Mouse (Mus musculus): ENCODE measurements around the gene Hspb11. TPM values are rescaled to one million over a fixed set of nuclear protein-coding genes. Genes with fewer than 3 reads are reported as not detected.

The Hspb11 gene
- polyA plus RNA-seq, 1 experiment from 2014 or later = 39.1 TPM

DNA sequence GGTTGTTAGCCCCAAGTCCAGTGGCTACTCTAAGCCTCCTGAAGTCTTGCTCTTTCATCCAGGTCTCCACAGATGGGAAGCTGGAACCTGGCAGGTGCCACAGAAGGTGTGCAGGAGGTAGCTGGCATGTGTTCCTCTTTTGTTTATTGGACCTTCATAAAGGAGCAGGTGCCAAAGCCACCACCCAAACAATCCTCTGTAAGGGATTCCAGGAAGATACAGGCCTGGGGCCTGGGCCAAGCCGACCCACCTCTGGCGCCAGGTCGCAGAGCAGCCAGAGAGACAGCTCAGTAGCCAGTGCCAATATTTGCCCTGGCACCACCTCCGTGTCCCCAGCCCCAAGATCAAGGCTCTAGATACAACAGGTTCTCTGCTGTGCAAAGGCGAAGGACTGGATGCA is 31.9 kb upstream of the Hspb11 start:
- H3K4me3 ChIP-seq (ENCODE audit: low read depth, low read length) = no peak overlapping the region
- WGBS = 90% methylated on average over 5 of the region's 5 CpGs
- no peaks in the 10 kb centered on the region for H3K36me3 ChIP-seq (ENCODE audit: control insufficient read depth, insufficient read depth, low read length)
- no peak for DNase-seq (ENCODE audit: low spot score)
- H3K27ac ChIP-seq (ENCODE audit: low read depth) = no peak overlapping the region
- no peak overlapping the region for H3K9ac ChIP-seq (ENCODE audit: low read length)
- H3K9me3 ChIP-seq (ENCODE audit: control insufficient read depth, low read length) = no peaks in the 10 kb centered on the region
- H3K4me2 ChIP-seq (ENCODE audit: low read length) = no peak overlapping the region
- no peaks in the 10 kb centered on the region for H3K4me1 ChIP-seq (replicated peaks; ENCODE audit: control insufficient read depth, insufficient read depth, low read length)
- no peak for ATAC-seq (replicated peaks; ENCODE audit: low FRiP score, low TSS enrichment, low read depth)
- no peaks in the 10 kb centered on the region for H3K27me3 ChIP-seq (replicated peaks; ENCODE audit: control insufficient read depth, insufficient read depth, low read length)

DNA sequence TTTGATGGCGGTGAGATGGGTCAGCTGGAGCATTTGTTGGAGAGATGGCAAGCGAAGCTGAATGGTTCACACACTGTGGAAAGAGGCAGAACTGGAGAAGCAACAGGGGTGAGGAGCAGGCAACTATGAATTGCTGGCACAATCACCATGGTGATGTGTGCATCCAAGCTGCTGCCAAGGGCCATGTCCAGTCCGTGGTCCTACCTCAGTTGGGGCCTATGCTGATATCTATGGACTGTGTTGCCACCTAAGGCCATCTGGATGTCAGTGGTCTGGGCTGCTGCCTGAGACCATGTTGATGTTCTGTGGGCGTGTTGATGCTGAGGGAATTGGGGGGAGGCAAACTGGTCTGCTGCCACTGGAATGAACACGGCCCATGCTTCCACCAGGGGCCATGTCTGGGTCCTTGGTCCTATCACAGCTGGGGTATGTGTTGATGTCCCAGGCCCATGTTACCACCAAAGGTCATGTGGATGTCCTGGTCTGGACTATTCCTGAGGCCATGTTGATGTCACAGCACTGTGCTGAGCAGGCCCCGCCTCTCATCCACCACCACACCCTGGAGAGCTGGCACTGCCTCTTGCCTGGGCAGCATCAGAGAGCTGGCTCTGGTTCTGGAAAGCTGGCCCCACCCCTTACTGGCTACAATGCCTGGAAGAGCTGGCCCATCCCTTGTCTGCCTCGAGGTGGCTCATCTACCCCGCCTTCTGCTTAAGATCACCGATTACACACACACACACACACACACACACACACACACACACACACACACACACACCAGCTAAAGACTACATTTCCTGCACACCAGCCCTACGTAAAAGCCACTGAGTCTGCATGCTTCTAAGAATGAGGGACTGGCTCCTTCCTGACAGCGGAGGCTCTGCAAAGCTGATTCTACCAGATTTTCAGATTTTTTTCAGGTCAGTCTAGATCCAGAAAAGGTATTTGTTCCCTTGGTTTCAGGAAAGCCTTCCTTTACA is 29.9 kb upstream of the Hspb11 start:
- Histone ChIP-seq H3K36me3 (ENCODE audit: control insufficient read depth, insufficient read depth, low read length) (no peaks in the 10 kb centered on the region), H3K27ac (ENCODE audit: low read depth) (no peak overlapping the region), H3K4me1 (replicated peaks; ENCODE audit: control insufficient read depth, insufficient read depth, low read length) (no peaks in the 10 kb centered on the region), H3K27me3 (replicated peaks; ENCODE audit: control insufficient read depth, insufficient read depth, low read length) (no peaks in the 10 kb centered on the region), H3K9ac (ENCODE audit: low read length) (no peak overlapping the region), H3K9me3 (ENCODE audit: control insufficient read depth, low read length) (no peaks in the 10 kb centered on the region), H3K4me3 (ENCODE audit: low read depth, low read length) (no peak overlapping the region), H3K4me2 (ENCODE audit: low read length) (no peak overlapping the region)
- ATAC-seq (replicated peaks; ENCODE audit: low FRiP score, low TSS enrichment, low read depth) (no peak; the same call in 1 of the 2 replicates), DNase-seq (ENCODE audit: low spot score) (no peak)
- WGBS = 72% methylated on average over 11 of the region's 11 CpGs

DNA sequence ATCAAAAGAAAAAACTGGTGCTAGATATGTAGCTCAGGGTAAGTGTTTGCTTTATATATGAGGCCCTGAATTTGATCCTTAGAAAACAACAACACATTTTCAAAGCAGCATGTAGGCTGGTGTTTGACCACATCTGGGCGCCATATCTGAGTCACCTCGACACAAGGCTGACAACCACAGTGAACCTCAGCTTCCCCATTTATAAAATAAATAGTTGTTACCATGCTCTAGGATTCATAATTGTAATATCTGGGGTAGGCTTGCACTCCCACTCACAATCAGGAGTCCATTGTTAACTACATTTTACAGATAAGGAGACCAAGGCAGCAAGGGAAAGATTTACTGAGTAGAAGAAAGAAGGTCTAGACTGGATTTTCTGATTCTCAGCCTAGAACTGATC is 27.1 kb upstream of the Hspb11 start:
- H3K27ac ChIP-seq (ENCODE audit: low read depth) = no peak overlapping the region
- H3K4me1 ChIP-seq (replicated peaks; ENCODE audit: control insufficient read depth, insufficient read depth, low read length) = no peaks in the 10 kb centered on the region
- H3K9me3 ChIP-seq (ENCODE audit: control insufficient read depth, low read length) = no peaks in the 10 kb centered on the region
- H3K9ac ChIP-seq (ENCODE audit: low read length) = no peak overlapping the region
- H3K36me3 ChIP-seq (ENCODE audit: control insufficient read depth, insufficient read depth, low read length) = peaks cover 4% of the 10 kb centered on the region; the same call in 1 of the 2 replicates
- no peak for DNase-seq (ENCODE audit: low spot score)
- no peak overlapping the region for H3K4me2 ChIP-seq (ENCODE audit: low read length)
- no peak for ATAC-seq (replicated peaks; ENCODE audit: low FRiP score, low TSS enrichment, low read depth)
- no peaks in the 10 kb centered on the region for H3K27me3 ChIP-seq (replicated peaks; ENCODE audit: control insufficient read depth, insufficient read depth, low read length)
- H3K4me3 ChIP-seq (ENCODE audit: low read depth, low read length) = no peak overlapping the region
- 78% methylated on average over 2 of the region's 2 CpGs for WGBS

DNA sequence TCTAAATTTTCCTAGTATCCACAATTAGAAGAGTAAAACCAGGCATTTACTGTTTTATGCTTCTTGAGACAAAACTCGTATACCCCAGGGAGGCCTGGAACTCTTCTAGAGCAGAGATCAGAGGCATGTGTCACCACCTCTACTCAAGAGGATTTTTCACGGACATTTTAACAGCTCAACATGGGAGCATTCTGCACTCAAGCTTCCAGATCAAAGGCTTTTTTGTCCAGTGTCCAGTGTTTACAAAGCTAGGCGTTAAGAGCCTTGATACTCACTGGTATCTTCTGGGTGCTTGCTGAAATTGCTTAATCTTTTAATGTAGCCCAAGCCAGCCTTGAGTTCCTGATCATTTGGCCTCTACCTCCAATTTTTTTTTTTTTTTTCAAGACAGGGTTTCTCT is 21.2 kb upstream of the Hspb11 start:
- H3K4me2 ChIP-seq (ENCODE audit: low read length) = no peak overlapping the region
- H3K27ac ChIP-seq (ENCODE audit: low read depth) = no peak overlapping the region
- H3K27me3 ChIP-seq (replicated peaks; ENCODE audit: control insufficient read depth, insufficient read depth, low read length) = no peaks in the 10 kb centered on the region
- no peak overlapping the region for H3K9ac ChIP-seq (ENCODE audit: low read length)
- H3K9me3 ChIP-seq (ENCODE audit: control insufficient read depth, low read length) = no peaks in the 10 kb centered on the region
- no peak overlapping the region for H3K4me3 ChIP-seq (ENCODE audit: low read depth, low read length)
- 43% methylated on average over 3 of the region's 3 CpGs for WGBS
- H3K36me3 ChIP-seq (ENCODE audit: control insufficient read depth, insufficient read depth, low read length) = peaks cover 60% of the 10 kb centered on the region
- ATAC-seq (replicated peaks; ENCODE audit: low FRiP score, low TSS enrichment, low read depth) = no peak
- H3K4me1 ChIP-seq (replicated peaks; ENCODE audit: control insufficient read depth, insufficient read depth, low read length) = no peaks in the 10 kb centered on the region
- no peak for DNase-seq (ENCODE audit: low spot score)

DNA sequence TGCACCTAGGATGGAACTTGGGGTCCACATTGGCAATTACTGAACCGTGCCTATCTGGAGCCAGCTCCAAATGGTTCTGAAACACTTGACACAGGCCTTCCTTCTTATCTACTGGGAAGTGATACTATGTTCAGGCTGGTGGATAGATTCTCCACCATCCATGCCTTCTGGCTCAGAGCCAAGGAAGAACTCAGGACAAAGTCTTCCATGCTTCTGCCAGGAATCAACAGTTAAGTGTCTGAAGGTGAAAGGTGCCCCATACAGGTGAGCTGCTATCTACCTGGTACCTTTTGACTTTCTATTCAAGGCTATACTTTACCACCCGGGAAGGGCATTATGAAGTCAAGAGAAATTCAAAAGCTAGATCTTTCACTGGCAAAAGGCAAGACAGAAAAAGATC is 15.1 kb upstream of the Hspb11 start:
- H3K4me1 ChIP-seq (replicated peaks; ENCODE audit: control insufficient read depth, insufficient read depth, low read length) = no peaks in the 10 kb centered on the region
- DNase-seq (ENCODE audit: low spot score) (no peak), ATAC-seq (replicated peaks; ENCODE audit: low FRiP score, low TSS enrichment, low read depth) (no peak)
- no peak overlapping the region for H3K4me2 ChIP-seq (ENCODE audit: low read length)
- H3K27ac ChIP-seq (ENCODE audit: low read depth) = no peak overlapping the region
- H3K36me3 ChIP-seq (ENCODE audit: control insufficient read depth, insufficient read depth, low read length) = peaks cover 94% of the 10 kb centered on the region
- no peaks in the 10 kb centered on the region for H3K9me3 ChIP-seq (ENCODE audit: control insufficient read depth, low read length)
- no peaks in the 10 kb centered on the region for H3K27me3 ChIP-seq (replicated peaks; ENCODE audit: control insufficient read depth, insufficient read depth, low read length)
- H3K9ac ChIP-seq (ENCODE audit: low read length) = no peak overlapping the region
- WGBS = 93% methylated on average over 2 of the region's 2 CpGs
- no peak overlapping the region for H3K4me3 ChIP-seq (ENCODE audit: low read depth, low read length)

DNA sequence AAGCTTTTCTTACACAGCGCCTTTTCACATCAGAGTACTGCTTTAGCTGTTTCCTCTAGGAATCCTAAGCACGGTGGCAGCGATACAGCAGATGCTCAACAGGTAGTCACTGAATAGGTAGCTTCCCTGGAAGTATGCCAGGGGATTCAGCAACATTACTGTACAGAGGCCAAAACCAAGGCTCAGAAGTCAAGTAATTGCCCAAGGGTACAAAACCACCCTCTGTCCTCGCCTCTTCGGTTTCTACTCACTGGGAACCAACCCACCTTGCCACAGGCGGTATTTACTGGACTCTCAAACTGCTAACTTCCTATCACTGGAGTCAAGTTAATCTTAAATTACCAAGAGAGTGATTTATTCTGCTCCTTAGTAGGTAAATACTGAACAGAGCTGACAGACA is 13.2 kb upstream of the Hspb11 start:
- Histone ChIP-seq H3K9ac (ENCODE audit: low read length) (no peak overlapping the region), H3K4me3 (ENCODE audit: low read depth, low read length) (no peak overlapping the region), H3K27ac (ENCODE audit: low read depth) (no peak overlapping the region), H3K36me3 (ENCODE audit: control insufficient read depth, insufficient read depth, low read length) (peaks cover 80% of the 10 kb centered on the region), H3K4me1 (replicated peaks; ENCODE audit: control insufficient read depth, insufficient read depth, low read length) (peaks cover 6% of the 10 kb centered on the region), H3K9me3 (ENCODE audit: control insufficient read depth, low read length) (no peaks in the 10 kb centered on the region), H3K4me2 (ENCODE audit: low read length) (no peak overlapping the region), H3K27me3 (replicated peaks; ENCODE audit: control insufficient read depth, insufficient read depth, low read length) (no peaks in the 10 kb centered on the region)
- DNase-seq (ENCODE audit: low spot score) (no peak), ATAC-seq (replicated peaks; ENCODE audit: low FRiP score, low TSS enrichment, low read depth) (no peak)
- 96% methylated on average over 6 of the region's 6 CpGs for WGBS

DNA sequence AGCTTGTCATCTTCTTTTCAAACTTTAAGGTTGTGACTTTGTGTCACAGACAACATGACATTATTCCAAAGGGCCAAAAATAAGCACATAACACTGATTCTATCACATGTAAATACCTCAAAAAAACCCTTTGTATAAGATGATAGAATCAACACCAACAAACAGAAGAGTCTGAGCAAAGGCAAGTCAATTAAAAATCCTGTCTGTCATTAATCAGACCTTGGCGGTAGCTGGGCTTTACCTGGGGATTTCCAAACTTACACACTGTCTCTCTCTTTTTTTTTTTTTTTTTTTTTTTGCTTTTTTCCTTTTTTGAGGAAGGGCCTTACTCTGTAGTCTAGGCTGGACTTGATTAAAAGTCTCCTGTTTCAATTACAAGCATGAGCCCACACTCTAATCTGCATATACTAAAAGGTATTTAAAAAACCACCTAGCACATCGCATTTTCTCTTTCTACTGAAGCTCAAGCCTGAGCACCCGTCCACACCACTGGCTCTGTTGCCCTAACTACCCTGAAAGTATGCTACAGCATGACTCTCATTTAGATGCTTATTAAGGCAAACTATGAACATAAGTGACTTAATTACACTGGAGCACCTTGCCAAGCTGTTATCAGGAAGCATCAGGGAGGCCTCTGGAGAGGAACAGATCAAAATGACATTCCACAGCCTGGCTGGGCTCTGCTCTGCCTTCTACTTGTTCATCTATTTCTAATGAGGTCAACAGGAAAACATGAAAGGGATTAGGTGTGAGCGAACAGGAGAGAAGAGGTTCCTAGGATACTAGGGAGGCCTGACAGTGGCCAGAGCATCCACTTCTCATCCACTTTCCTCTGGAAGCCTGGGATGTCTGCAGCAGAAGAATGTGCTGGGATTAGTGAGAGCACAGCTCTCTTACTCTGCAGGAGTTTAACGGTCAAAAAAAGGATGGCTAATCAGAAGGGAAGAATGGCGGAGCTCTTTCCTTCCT is 9.7 kb upstream of the Hspb11 start:
- Histone ChIP-seq H3K27ac (ENCODE audit: low read depth) (no peak overlapping the region), H3K4me2 (ENCODE audit: low read length) (no peak overlapping the region), H3K4me1 (replicated peaks; ENCODE audit: control insufficient read depth, insufficient read depth, low read length) (peaks cover 26% of the 10 kb centered on the region), H3K9ac (ENCODE audit: low read length) (no peak overlapping the region), H3K4me3 (ENCODE audit: low read depth, low read length) (no peak overlapping the region), H3K27me3 (replicated peaks; ENCODE audit: control insufficient read depth, insufficient read depth, low read length) (no peaks in the 10 kb centered on the region), H3K9me3 (ENCODE audit: control insufficient read depth, low read length) (no peaks in the 10 kb centered on the region), H3K36me3 (ENCODE audit: control insufficient read depth, insufficient read depth, low read length) (peaks cover 56% of the 10 kb centered on the region)
- 66% methylated on average over 6 of the region's 6 CpGs for WGBS
- ATAC-seq (replicated peaks; ENCODE audit: low FRiP score, low TSS enrichment, low read depth) (no peak), DNase-seq (ENCODE audit: low spot score) (no peak)

DNA sequence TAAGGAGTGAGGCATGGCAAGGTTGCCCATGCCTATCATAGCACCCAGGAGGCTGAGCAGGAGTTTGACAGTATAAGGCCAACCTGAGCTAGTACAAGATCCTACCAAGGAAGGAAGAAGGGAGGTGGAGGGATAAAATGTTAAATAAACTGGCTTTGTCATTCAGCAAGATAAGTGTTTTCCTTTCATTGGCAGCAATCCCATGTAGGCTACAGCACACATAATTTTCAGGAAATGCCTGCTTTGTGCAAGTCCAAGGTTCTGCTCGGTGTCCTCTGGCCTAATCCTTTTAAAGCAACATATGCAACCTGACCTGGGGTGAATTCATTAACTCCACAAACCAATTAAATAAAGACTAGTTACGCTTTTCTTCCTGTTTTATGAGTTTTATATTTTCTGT is 8.0 kb upstream of the Hspb11 start:
- Histone ChIP-seq H3K4me3 (ENCODE audit: low read depth, low read length) (no peak overlapping the region), H3K9ac (ENCODE audit: low read length) (no peak overlapping the region), H3K4me1 (replicated peaks; ENCODE audit: control insufficient read depth, insufficient read depth, low read length) (peaks cover 37% of the 10 kb centered on the region), H3K36me3 (ENCODE audit: control insufficient read depth, insufficient read depth, low read length) (peaks cover 39% of the 10 kb centered on the region), H3K27me3 (replicated peaks; ENCODE audit: control insufficient read depth, insufficient read depth, low read length) (no peaks in the 10 kb centered on the region), H3K4me2 (ENCODE audit: low read length) (no peak overlapping the region), H3K27ac (ENCODE audit: low read depth) (peak overlapping the region; percentile 57; the same call in 1 of the 2 replicates), H3K9me3 (ENCODE audit: control insufficient read depth, low read length) (no peaks in the 10 kb centered on the region)
- no peak for ATAC-seq (replicated peaks; ENCODE audit: low FRiP score, low TSS enrichment, low read depth)
- WGBS = 56% methylated on average over 2 of the region's 2 CpGs
- DNase-seq (ENCODE audit: low spot score) = no peak

Data from intestine, embryonic 14.5 days (tissue).